Mouse (Mus musculus) B cell, adult 67 days (primary cell): ENCODE measurements around the gene Gnb5. TPM values are rescaled to one million over a fixed set of nuclear protein-coding genes. Genes with fewer than 3 reads are reported as not detected.

Experiments used
- total RNA-seq, 2 experiments: library from RNA; stranded (reverse); gene quantifications; 4 replicates each; pipeline ENCODE4 v1.2.4; 2023

Gnb5 gene
- under 1 TPM; 0.42 to 0.44 TPM for total RNA-seq

DNA sequence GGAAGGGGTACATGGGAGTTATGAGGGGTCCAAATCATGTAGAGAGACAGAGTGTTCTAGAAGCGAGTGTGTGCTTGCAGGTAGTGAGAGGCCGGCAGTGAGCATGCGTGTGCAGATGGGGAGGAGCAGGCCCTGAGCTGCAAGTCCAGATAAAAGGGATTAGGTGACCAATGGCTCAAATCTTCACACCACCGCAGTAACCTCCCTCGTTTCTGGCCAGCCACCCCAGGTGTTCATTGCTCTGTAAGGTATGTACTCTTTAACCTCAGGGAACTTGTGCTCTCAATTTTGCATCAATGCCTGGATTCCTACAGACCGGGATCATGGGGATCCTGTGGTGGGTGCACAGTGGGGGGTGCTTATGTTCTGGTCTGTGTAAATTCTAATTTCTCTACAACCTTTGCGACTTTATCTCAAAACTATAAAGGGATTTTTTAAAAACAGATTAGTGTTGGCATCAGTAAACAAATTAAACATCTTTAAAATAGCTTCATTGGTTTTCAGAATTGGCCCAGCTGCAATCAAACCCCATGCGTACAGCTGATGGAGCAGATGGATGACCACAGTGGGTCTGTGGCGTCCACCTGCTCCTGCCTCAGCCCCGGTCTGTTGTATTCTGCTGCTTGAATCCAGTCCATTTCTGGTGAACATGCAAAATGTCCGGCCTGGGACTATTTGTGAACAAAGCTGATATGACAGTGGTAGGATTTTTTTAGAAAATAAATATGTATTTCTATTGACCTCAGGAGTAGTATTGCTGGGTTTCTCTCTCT is at the start of gene Gnb5:
Gnb5 (plus strand) TSS at position 163 of the 773 bp plus-strand sequence.

GRCm38 (mm10) chr9:75347458-75347857 is 41.4 kb downstream of the Gnb5 start, which contains the start of gene Bcl2l10:
Bcl2l10 (plus strand) TSS chr9:75347758.

Other genes with a start within 250 kb of the Gnb5 start
- 100 to 1,000 TPM; 144 to 163 TPM for gene Myo5a, start 235.3 kb upstream of the Gnb5 start, total RNA-seq
- gene Myo5c, start 74.3 kb upstream of the Gnb5 start, total RNA-seq: under 1 TPM; 0.46 to 0.92 TPM
- not detected for gene Bcl2l10, start 41.5 kb downstream of the Gnb5 start, total RNA-seq
- 100 to 1,000 TPM in 1 of 2 experiments, 10 to 100 TPM in 1; 98.0 to 110 TPM for gene Mapk6, start 103.7 kb downstream of the Gnb5 start, total RNA-seq
- 10 to 100 TPM; 18.9 to 19.2 TPM for gene Leo1, start 135.2 kb downstream of the Gnb5 start, total RNA-seq